Mouse (Mus musculus) stomach, postnatal 0 days (tissue): ENCODE measurements around the gene Omt2b. TPM values are rescaled to one million over a fixed set of nuclear protein-coding genes. Genes with fewer than 3 reads are reported as not detected.
"Not testable (repeated sequence)": the region's sequence is repeated elsewhere in the genome, so short reads cannot be mapped to it uniquely, and the experiment has no call there.

Source experiments
- ATAC-seq: fragments of 200-750 bp; cut with Nextera tagmentation; 2 replicates; pipeline ENCODE4 v1.8.0; 2017; ENCODE audit not compliant: low FRiP score, low TSS enrichment
- DNase-seq: peaks from one replicate; pipeline ENCODE4 v3.0.0-alpha.2; 2016; ENCODE audit warnings: low spot score
- H3K27ac ChIP-seq: fragments of 300-500 bp; sonication (generic); replicated peaks from 2 replicates; pipeline ENCODE4 v1.5.1; 2014; ENCODE audit warnings: mild to moderate bottlenecking, control low read depth
- H3K27me3 ChIP-seq: fragments of 300-500 bp; sonication (generic); 2 replicates; pipeline ENCODE4 v1.6.1; 2014; ENCODE audit warnings: low read length; ENCODE audit not compliant: control insufficient read depth, insufficient read depth
- H3K36me3 ChIP-seq: fragments of 300-500 bp; sonication (generic); 2 replicates; pipeline ENCODE4 v1.6.1; 2014; ENCODE audit warnings: low read length, mixed read lengths; ENCODE audit not compliant: control insufficient read depth, insufficient read depth
- H3K4me1 ChIP-seq: fragments of 300-500 bp; sonication (generic); replicated peaks from 2 replicates; pipeline ENCODE4 v1.6.1; 2014; ENCODE audit warnings: antibody characterized with exemption; ENCODE audit not compliant: control insufficient read depth, insufficient read depth
- H3K4me2 ChIP-seq: fragments of 300-500 bp; sonication (generic); replicated peaks from 2 replicates; pipeline ENCODE4 v1.6.1; 2014; ENCODE audit warnings: low read depth, mild to moderate bottlenecking, control low read depth, moderate library complexity
- H3K4me3 ChIP-seq: fragments of 300-500 bp; sonication (generic); 2 replicates; pipeline ENCODE4 v1.5.1; 2014; ENCODE audit warnings: low read depth, low read length, control low read depth
- H3K9ac ChIP-seq: fragments of 300-500 bp; sonication (generic); 2 replicates; pipeline ENCODE4 v1.6.1; 2014; ENCODE audit warnings: mild to moderate bottlenecking, low read length, control low read depth, mixed read lengths
- H3K9me3 ChIP-seq: fragments of 300-500 bp; sonication (generic); 2 replicates; pipeline ENCODE4 v1.6.1; 2016; ENCODE audit warnings: low read length; ENCODE audit not compliant: control insufficient read depth
- WGBS: fragments of 180-500 bp; shearing (Covaris S2); extraction: QIAGEN DNeasy Blood & Tissue Kit; methylation state at CpG from one replicate; pipeline ENCODE4 v1.1.7; 2014; 5-methylcytosine and 5-hydroxymethylcytosine counted together
- polyA plus RNA-seq: library from polyadenylated mRNA; unstranded; fragments of >200 nt; fragmentation: Nextera tagmentation; extraction: Ambion mirVana; gene quantifications from 2 replicates; pipeline ENCODE4 v1.2.1, GENCODE M21; 2015

Gene Omt2b
- polyA plus RNA-seq = not detected in 2 replicates

- not testable (repeated sequence) for H3K4me1 ChIP-seq, H3K27ac ChIP-seq, H3K27me3 ChIP-seq, ATAC-seq, H3K9me3 ChIP-seq, H3K4me3 ChIP-seq, H3K36me3 ChIP-seq, H3K9ac ChIP-seq, DNase-seq, H3K4me2 ChIP-seq
- 75% methylated on average over 1 of the region's 1 CpGs for WGBS
These were observed at the start of gene Omt2b for GRCm38 (mm10) chr9:78327289-78327688. Gene Omt2b (plus strand): TSS chr9:78327589.

GRCm38 (mm10) chr9:78282002-78282711, 45.2 kb upstream of the Omt2b start:
- H3K27ac ChIP-seq, H3K4me1 ChIP-seq, H3K4me3 ChIP-seq, H3K36me3 ChIP-seq, H3K9me3 ChIP-seq, H3K4me2 ChIP-seq, H3K27me3 ChIP-seq, H3K9ac ChIP-seq: not testable (repeated sequence)
- DNase-seq (peak; percentile 79), ATAC-seq (peak; percentile 99)
- WGBS = 49% methylated on average over 4 of the region's 4 CpGs

DNA sequence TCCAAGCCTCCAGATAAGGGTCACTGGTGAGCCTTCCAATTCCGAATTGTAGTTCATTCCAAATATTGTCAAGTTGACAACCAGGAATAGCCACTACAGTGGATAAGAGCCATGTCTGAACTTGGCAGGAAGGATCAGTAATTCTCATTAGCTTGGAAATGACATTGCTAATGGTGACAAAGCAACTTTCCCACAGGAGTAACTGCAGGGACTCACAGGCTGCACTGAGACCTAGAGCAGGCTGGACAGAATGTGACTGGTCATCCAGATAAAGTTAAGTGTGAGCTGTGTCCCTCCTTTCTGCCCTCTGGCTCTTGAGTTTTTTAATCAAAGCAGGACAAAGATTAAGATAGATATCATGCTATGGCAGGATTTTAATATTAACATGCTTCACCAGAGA, 38.3 kb upstream of the Omt2b start:
- H3K36me3 ChIP-seq, DNase-seq, H3K9ac ChIP-seq, H3K4me1 ChIP-seq, H3K27me3 ChIP-seq, H3K4me3 ChIP-seq, H3K9me3 ChIP-seq, H3K4me2 ChIP-seq: not testable (repeated sequence)
- WGBS = 47% methylated on average over 1 of the region's 1 CpGs
- peak overlapping the region; percentile 30; the same call in 1 of the 2 replicates for H3K27ac ChIP-seq
- ATAC-seq = peak; percentile 80

- H3K4me3 ChIP-seq, H3K4me2 ChIP-seq, H3K27me3 ChIP-seq, H3K36me3 ChIP-seq, H3K9me3 ChIP-seq, H3K9ac ChIP-seq, H3K4me1 ChIP-seq: not testable (repeated sequence)
- ATAC-seq (peak; percentile 99), DNase-seq (peak; percentile 45)
- WGBS = 61% methylated on average over 3 of the region's 3 CpGs
- peak within 1 kb of the TSS; percentile 58 for H3K27ac ChIP-seq
These were observed 37.7 kb upstream of the Omt2b start, which contains the start of gene Gm10639 for GRCm38 (mm10) chr9:78289723-78290122. Gene Gm10639 (plus strand): TSS chr9:78289923.

- not testable (repeated sequence) for ATAC-seq
These were observed 34.9 kb upstream of the Omt2b start for GRCm38 (mm10) chr9:78292462-78292861.

GRCm38 (mm10) chr9:78293683-78294082, 33.7 kb upstream of the Omt2b start:
- ATAC-seq, H3K27me3 ChIP-seq, H3K4me1 ChIP-seq, H3K36me3 ChIP-seq, H3K9me3 ChIP-seq, H3K4me2 ChIP-seq, DNase-seq, H3K27ac ChIP-seq, H3K9ac ChIP-seq, H3K4me3 ChIP-seq: not testable (repeated sequence)
- 92% methylated on average over 1 of the region's 1 CpGs for WGBS

More at GRCm38 (mm10) chr9:78292462-78292861, 34.9 kb upstream of the Omt2b start:
- H3K9me3 ChIP-seq, H3K27ac ChIP-seq, H3K4me2 ChIP-seq, DNase-seq, H3K9ac ChIP-seq, H3K4me1 ChIP-seq, H3K27me3 ChIP-seq, H3K4me3 ChIP-seq, H3K36me3 ChIP-seq: not testable (repeated sequence)
- 84% methylated on average over 8 of the region's 8 CpGs for WGBS

DNA sequence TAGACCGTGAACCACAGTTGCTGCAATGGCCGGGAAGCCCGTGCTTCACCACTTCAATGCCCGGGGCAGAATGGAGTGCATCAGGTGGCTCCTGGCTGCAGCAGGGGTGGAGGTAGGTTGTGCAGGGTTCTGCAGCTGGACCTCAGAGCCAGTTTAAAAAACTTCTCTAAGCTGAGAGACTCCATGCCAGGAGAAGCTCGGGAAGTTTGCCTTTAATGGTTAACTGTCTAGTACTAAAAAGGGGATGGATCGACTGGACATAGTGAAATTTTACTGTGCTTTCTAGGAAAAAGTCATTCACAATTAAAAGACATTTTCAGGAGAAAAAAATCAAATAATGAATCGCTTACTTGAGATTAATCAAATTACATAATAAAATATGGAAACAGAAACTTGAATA, 32.6 kb upstream of the Omt2b start:
- H3K27me3 ChIP-seq, H3K9me3 ChIP-seq, ATAC-seq, H3K4me3 ChIP-seq, H3K36me3 ChIP-seq, H3K4me1 ChIP-seq, H3K9ac ChIP-seq, DNase-seq, H3K4me2 ChIP-seq, H3K27ac ChIP-seq: not testable (repeated sequence)
- 76% methylated on average over 5 of the region's 7 CpGs for WGBS
